Mouse (Mus musculus) G1E (cell line): ENCODE results near the gene Rnf24.

Experiments
- CTCF ChIP-seq: IDR thresholded peaks from 2 replicates; pipeline ENCODE4 v1.5.1; 2012; ENCODE audit warnings: low read depth, low read length, inconsistent platforms, mixed read lengths
- GATA1 ChIP-seq: IDR thresholded peaks from 2 replicates; pipeline ENCODE4 v1.6.1; 2012; ENCODE audit warnings: borderline replicate concordance, low read length, inconsistent platforms, mixed read lengths
- POLR2AphosphoS5 ChIP-seq: IDR thresholded peaks from 2 replicates; pipeline ENCODE4 v1.6.1; 2012; ENCODE audit warnings: low read depth, low read length, inconsistent platforms; ENCODE audit not compliant: insufficient replicate concordance
- TAL1 ChIP-seq: conservative IDR thresholded peaks from 2 replicates; pipeline ENCODE4 v1.6.1; 2012; ENCODE audit warnings: low read depth, low read length, inconsistent platforms, mixed read lengths

DNA sequence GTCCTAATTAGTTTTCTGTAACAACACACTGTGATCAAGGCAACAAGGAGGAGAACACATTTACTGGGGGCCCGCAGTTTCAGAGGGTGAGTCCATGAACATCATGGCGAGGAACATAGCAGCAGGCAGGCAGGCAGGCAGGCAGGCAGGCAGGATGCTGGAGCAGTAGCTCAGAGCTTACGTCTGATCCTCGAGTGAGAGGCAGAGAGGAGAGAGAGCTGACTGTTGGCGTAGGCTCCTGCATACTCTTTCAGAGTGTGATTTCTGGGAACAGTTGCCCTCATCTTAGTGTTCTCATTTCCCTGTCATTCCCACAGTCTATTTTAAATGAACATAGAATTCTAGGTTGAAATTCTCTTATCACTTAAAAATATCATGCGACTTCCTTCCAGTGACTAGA, 24.4 kb upstream of the Rnf24 start:
- TF ChIP-seq CTCF, result no peak
- no peak for TF ChIP-seq TAL1
- TF ChIP-seq GATA1, result no peak
- no peak for TF ChIP-seq POLR2AphosphoS5
